Comparison of ENCODE assay signal across 15 mouse cellular contexts in genomic region chr4:156082621-156083234, GRCm38 (mm10). TPM values are rescaled to one million over a fixed set of nuclear protein-coding genes. Genes with fewer than 3 reads are reported as not detected.
DNase-seq lines count a peak whose midpoint lies in the region; ATAC-seq lines count a peak whose summit lies in the region.
"Had no signal": no experiment of that assay in that cellular context is flagged by ENCODE, and none has a peak within 500 bp of the region (broad histone marks: within the 10 kb centered on the region; RNA-seq: fewer than 3 reads in every experiment).

No protein-coding gene starts in this region.

- H3K27me3 ChIP-seq in lung, embryonic 15.5 days = peaks cover 11% of the 10 kb centered on the region; the same call in 1 of the 2 replicates
- H3K27me3 ChIP-seq in embryonic facial prominence, embryonic 13.5 days = peaks cover 10% of the 10 kb centered on the region
- H3K27me3 ChIP-seq in kidney, embryonic 15.5 days = peaks cover 6% of the 10 kb centered on the region; the same call in 1 of the 2 replicates
- peaks cover 4% of the 10 kb centered on the region; the same call in 1 of the 2 replicates for H3K27me3 ChIP-seq in stomach, embryonic 15.5 days (replicated peaks)

- no peak overlapping the region for H3K4me3 ChIP-seq in lung, embryonic 15.5 days
- no peak overlapping the region for H3K4me3 ChIP-seq in embryonic facial prominence, embryonic 13.5 days
- peak overlapping the region; percentile 34 for H3K4me3 ChIP-seq in kidney, embryonic 15.5 days (replicated peaks)
- H3K4me3 ChIP-seq in stomach, embryonic 15.5 days (replicated peaks) = no peak overlapping the region
- H3K4me3 ChIP-seq: forebrain, embryonic 13.5 days; heart, embryonic 15.5 days; midbrain, embryonic 13.5 days had no signal

- H3K4me2 ChIP-seq in lung, embryonic 15.5 days = 0 out of 2 replicates have a peak overlapping the region, but pooled peaks have one; percentile 11
- no peak overlapping the region for H3K4me2 ChIP-seq in embryonic facial prominence, embryonic 13.5 days
- H3K4me2 ChIP-seq in kidney, embryonic 15.5 days = peak overlapping the region; percentile 50
- peak overlapping the region; percentile 2; the same call in 1 of the 2 replicates for H3K4me2 ChIP-seq in stomach, embryonic 15.5 days
- H3K4me2 ChIP-seq: forebrain, embryonic 13.5 days; heart, embryonic 15.5 days; midbrain, embryonic 13.5 days had no signal

- peaks cover 19% of the 10 kb centered on the region; the same call in 1 of the 2 replicates for H3K4me1 ChIP-seq in lung, embryonic 15.5 days
- H3K4me1 ChIP-seq in embryonic facial prominence, embryonic 13.5 days = peaks cover 12% of the 10 kb centered on the region
- H3K4me1 ChIP-seq in kidney, embryonic 15.5 days = peaks cover 50% of the 10 kb centered on the region
- H3K4me1 ChIP-seq in stomach, embryonic 15.5 days = peaks cover 12% of the 10 kb centered on the region

- DNase-seq in lung, postnatal 25 days (ENCODE audit: low spot score) = no peak
- DNase-seq in spleen, adult 18-20 months = no peak
- no peak for DNase-seq in right cerebral cortex, adult 2 months (ENCODE audit: low spot score in 2 of 2)
- no peak for DNase-seq in cerebellum, postnatal 10 days
- DNase-seq: gastrocnemius, postnatal 25 days had no signal

- H3K27ac ChIP-seq in lung, embryonic 15.5 days = peak overlapping the region; percentile 77
- H3K27ac ChIP-seq in embryonic facial prominence, embryonic 13.5 days = peak overlapping the region; percentile 76
- H3K27ac ChIP-seq in kidney, embryonic 15.5 days = peak overlapping the region; percentile 92
- H3K27ac ChIP-seq in stomach, embryonic 15.5 days = peak overlapping the region; percentile 79
- H3K27ac ChIP-seq: forebrain, embryonic 13.5 days; heart, embryonic 15.5 days; hindbrain, postnatal 0 days; midbrain, embryonic 13.5 days had no signal

- WGBS in lung, embryonic 15.5 days = 36% methylated on average over 4 of the region's 4 CpGs
- WGBS in embryonic facial prominence, embryonic 13.5 days = 48% methylated on average over 4 of the region's 4 CpGs
- WGBS in kidney, embryonic 15.5 days = 28% methylated on average over 4 of the region's 4 CpGs
- 39% methylated on average over 4 of the region's 4 CpGs for WGBS in stomach, embryonic 15.5 days

- H3K36me3 ChIP-seq in lung, embryonic 15.5 days = no peaks in the 10 kb centered on the region
- no peaks in the 10 kb centered on the region for H3K36me3 ChIP-seq in embryonic facial prominence, embryonic 13.5 days
- H3K36me3 ChIP-seq in kidney, embryonic 15.5 days = no peaks in the 10 kb centered on the region
- H3K36me3 ChIP-seq in stomach, embryonic 15.5 days = no peaks in the 10 kb centered on the region
- H3K36me3 ChIP-seq: heart, embryonic 15.5 days; midbrain, embryonic 13.5 days had no signal

- H3K9ac ChIP-seq in lung, embryonic 15.5 days = no peak overlapping the region
- H3K9ac ChIP-seq in embryonic facial prominence, embryonic 13.5 days = 0 out of 2 replicates have a peak overlapping the region, but pooled peaks have one; percentile 21
- H3K9ac ChIP-seq in kidney, embryonic 15.5 days = peak overlapping the region; percentile 30; the same call in 1 of the 2 replicates
- H3K9ac ChIP-seq in stomach, embryonic 15.5 days = no peak overlapping the region
- H3K9ac ChIP-seq: forebrain, embryonic 13.5 days; heart, embryonic 15.5 days; midbrain, embryonic 13.5 days had no signal

- no peaks in the 10 kb centered on the region for H3K9me3 ChIP-seq in lung, embryonic 15.5 days
- H3K9me3 ChIP-seq in embryonic facial prominence, embryonic 13.5 days = no peaks in the 10 kb centered on the region
- H3K9me3 ChIP-seq in kidney, embryonic 15.5 days (replicated peaks) = no peaks in the 10 kb centered on the region
- no peaks in the 10 kb centered on the region for H3K9me3 ChIP-seq in stomach, embryonic 15.5 days
- H3K9me3 ChIP-seq: forebrain, embryonic 13.5 days; heart, embryonic 15.5 days; midbrain, embryonic 13.5 days had no signal

- no peak for ATAC-seq in lung, embryonic 15.5 days (ENCODE audit: borderline replicate concordance, extremely low read depth, low FRiP score, low TSS enrichment)
- ATAC-seq in embryonic facial prominence, embryonic 13.5 days (ENCODE audit: insufficient number of reproducible peaks, insufficient read depth, low FRiP score, low TSS enrichment, low read depth) = no peak
- no peak for ATAC-seq in kidney, embryonic 15.5 days (replicated peaks; ENCODE audit: low FRiP score)
- ATAC-seq in stomach, embryonic 15.5 days (ENCODE audit: insufficient read depth, low FRiP score, low read depth) = no peak
- ATAC-seq: CD4-positive, CD25-positive, alpha-beta regulatory T cell, adult 4 months; forebrain, embryonic 13.5 days; hindbrain, postnatal 0 days; midbrain, embryonic 13.5 days had no signal

RNA-seq across cellular contexts. Expression of gene Ttll10, which starts 23.5 kb away (rescaled TPM):
- polyA plus RNA-seq in lung, embryonic 15.5 days (2015; fragmentation: Nextera tagmentation; extraction: Ambion mirVana) = 2.9 TPM in 2 replicates
- 2.0 and 2.7 TPM in 2 replicates for polyA plus RNA-seq in embryonic facial prominence, embryonic 13.5 days (2015; fragmentation: Nextera tagmentation; extraction: Ambion mirVana)
- 7.8 TPM in 2 replicates for polyA plus RNA-seq in kidney, embryonic 15.5 days (2015; fragmentation: Nextera tagmentation; extraction: Ambion mirVana)
- 4.1 and 5.0 TPM in 2 replicates for polyA plus RNA-seq in stomach, embryonic 15.5 days (2015; fragmentation: Nextera tagmentation; extraction: Ambion mirVana)
- polyA plus RNA-seq: forebrain, embryonic 13.5 days; midbrain, embryonic 13.5 days; neural tube, embryonic 11.5 days had no signal

RNA-seq across cellular contexts. Expression of gene 9430015G10Rik, which starts 27.1 kb away (rescaled TPM):
- 40.2 and 43.4 TPM in 2 replicates for polyA plus RNA-seq in lung, embryonic 15.5 days (2015; fragmentation: Nextera tagmentation; extraction: Ambion mirVana)
- 40.3 and 43.8 TPM in 2 replicates for polyA plus RNA-seq in embryonic facial prominence, embryonic 13.5 days (2015; fragmentation: Nextera tagmentation; extraction: Ambion mirVana)
- 39.4 and 42.8 TPM in 2 replicates for polyA plus RNA-seq in kidney, embryonic 15.5 days (2015; fragmentation: Nextera tagmentation; extraction: Ambion mirVana)
- polyA plus RNA-seq in stomach, embryonic 15.5 days (2015; fragmentation: Nextera tagmentation; extraction: Ambion mirVana) = 27.3 and 29.9 TPM in 2 replicates

RNA-seq across cellular contexts. Expression of gene Rnf223, which starts 47.6 kb away (rescaled TPM):
- polyA plus RNA-seq in lung, embryonic 15.5 days (2015; fragmentation: Nextera tagmentation; extraction: Ambion mirVana) = 0.15 and 0.29 TPM in 2 replicates
- polyA plus RNA-seq in embryonic facial prominence, embryonic 13.5 days (2015; fragmentation: Nextera tagmentation; extraction: Ambion mirVana) = 0.30 and 0.40 TPM in 2 replicates
- polyA plus RNA-seq in kidney, embryonic 15.5 days (2015; fragmentation: Nextera tagmentation; extraction: Ambion mirVana) = 0.14 and 0.34 TPM in 2 replicates
- 0.39 and 0.44 TPM in 2 replicates for polyA plus RNA-seq in stomach, embryonic 15.5 days (2015; fragmentation: Nextera tagmentation; extraction: Ambion mirVana)
- polyA plus RNA-seq: CD4-positive, CD25-positive, alpha-beta regulatory T cell, adult 4 months had no signal

RNA-seq across cellular contexts. Expression of gene Tnfrsf18, which starts 56.8 kb away (rescaled TPM):
- 1.6 and 2.7 TPM in 2 replicates for polyA plus RNA-seq in lung, embryonic 15.5 days (2015; fragmentation: Nextera tagmentation; extraction: Ambion mirVana)
- polyA plus RNA-seq in embryonic facial prominence, embryonic 13.5 days (2015; fragmentation: Nextera tagmentation; extraction: Ambion mirVana) = 3.0 and 4.1 TPM in 2 replicates
- 1.7 and 2.4 TPM in 2 replicates for polyA plus RNA-seq in kidney, embryonic 15.5 days (2015; fragmentation: Nextera tagmentation; extraction: Ambion mirVana)
- 2.3 and 2.5 TPM in 2 replicates for polyA plus RNA-seq in stomach, embryonic 15.5 days (2015; fragmentation: Nextera tagmentation; extraction: Ambion mirVana)

Comparison
In these comparisons a context has a peak if more than half of its experiments do, and no peak if none do; other contexts are left out.
1. H3K9ac ChIP-seq: peak in embryonic facial prominence, embryonic 13.5 days (single experiment) and kidney, embryonic 15.5 days (single experiment); none in lung, embryonic 15.5 days (single experiment) and stomach, embryonic 15.5 days (single experiment).
2. Peak in every context shown above with its lines, with median percentiles within 50 percentile points of each other: H3K27ac ChIP-seq.